Mouse (Mus musculus): ENCODE data around the gene Stox2.

GRCm38 (mm10) chr8:47480039-47480438 lies 33.9 kb upstream of the Stox2 start:
- TF ChIP-seq CTCF (IDR thresholded peaks at IDR 0.05; ENCODE audit: low read depth) = no peak
- TF ChIP-seq EP300 (IDR thresholded peaks at IDR 0.05; ENCODE audit: low read depth) = no peak

Measured in liver, postnatal 0 days (tissue).